Mouse (Mus musculus): Measurements from ENCODE around the gene Olfr1051.
"Not testable (repeated sequence)": the region's sequence is repeated elsewhere in the genome, so short reads cannot be mapped to it uniquely, and the experiment has no call there.

GRCm38 (mm10) chr2:86258228-86258627 is 20.7 kb downstream of the Olfr1051 start, which contains the start of gene Olfr1049:
- not testable (repeated sequence) for TF ChIP-seq EP300 (optimal IDR thresholded peaks at IDR 0.05); CTCF (IDR thresholded peaks at IDR 0.05; ENCODE audit: low read depth)

Data from stomach, postnatal 0 days (tissue).